Mouse (Mus musculus): ENCODE results near the gene Adssl1.

Gene Adssl1

GRCm38 (mm10) chr12:112592985-112593734 lies 26.7 kb upstream of the Adssl1 start:
- in situ Hi-C loops (cut with MboI, MseI), result no loop called here

- in situ Hi-C loops (cut with MboI, MseI), result no loop called here
Measured at GRCm38 (mm10) chr12:112593951-112594915, 25.6 kb upstream of the Adssl1 start.

- in situ Hi-C loops (cut with MboI, MseI), result no loop called here
Measured at GRCm38 (mm10) chr12:112594989-112595388, 24.9 kb upstream of the Adssl1 start.

- in situ Hi-C loops (cut with MboI, MseI), result no loop called here
Measured at GRCm38 (mm10) chr12:112595626-112596025, 24.2 kb upstream of the Adssl1 start.

GRCm38 (mm10) chr12:112596454-112596853 lies 23.4 kb upstream of the Adssl1 start:
- in situ Hi-C loops (cut with MboI, MseI), result no loop called here

- in situ Hi-C loops (cut with MboI, MseI), result no loop called here
Measured at GRCm38 (mm10) chr12:112596891-112597500, 22.8 kb upstream of the Adssl1 start.

- in situ Hi-C loops (cut with MboI, MseI), result no loop called here
Measured at GRCm38 (mm10) chr12:112597618-112598017, 22.2 kb upstream of the Adssl1 start.

GRCm38 (mm10) chr12:112599198-112599597 lies 20.6 kb upstream of the Adssl1 start:
- in situ Hi-C loops (cut with MboI, MseI), result no loop called here

- in situ Hi-C loops (cut with MboI, MseI), result loop anchor here (10.0 kb wide), 1 partner anchor 45 kb away; no protein-coding TSS in a partner anchor
Measured at GRCm38 (mm10) chr12:112599942-112600611, 19.8 kb upstream of the Adssl1 start.

GRCm38 (mm10) chr12:112604022-112604421 lies 15.8 kb upstream of the Adssl1 start:
- in situ Hi-C loops (cut with MboI, MseI), result loop anchor here (10.0 kb wide), 1 partner anchor 49 kb away; no protein-coding TSS in a partner anchor

GRCm38 (mm10) chr12:112604709-112605649 lies 14.9 kb upstream of the Adssl1 start:
- in situ Hi-C loops (cut with MboI, MseI), result loop anchor here (10.0 kb wide), 1 partner anchor 50 kb away; no protein-coding TSS in a partner anchor

GRCm38 (mm10) chr12:112605766-112606165 lies 14.1 kb upstream of the Adssl1 start:
- in situ Hi-C loops (cut with MboI, MseI), result loop anchor here (10.0 kb wide), 1 partner anchor 51 kb away; no protein-coding TSS in a partner anchor

GRCm38 (mm10) chr12:112606998-112607397 lies 12.8 kb upstream of the Adssl1 start:
- in situ Hi-C loops (cut with MboI, MseI), result loop anchor here (10.0 kb wide), 1 partner anchor 52 kb away; no protein-coding TSS in a partner anchor

GRCm38 (mm10) chr12:112609031-112609430 lies 10.8 kb upstream of the Adssl1 start:
- in situ Hi-C loops (cut with MboI, MseI), result loop anchor here (10.0 kb wide), 1 partner anchor 54 kb away; no protein-coding TSS in a partner anchor

GRCm38 (mm10) chr12:112616668-112617067 lies 3.2 kb upstream of the Adssl1 start:
- in situ Hi-C loops (cut with MboI, MseI), result no loop called here

GRCm38 (mm10) chr12:112617184-112617583 lies 2.7 kb upstream of the Adssl1 start:
- in situ Hi-C loops (cut with MboI, MseI), result no loop called here

GRCm38 (mm10) chr12:112617898-112618380 lies 1.9 kb upstream of the Adssl1 start:
- in situ Hi-C loops (cut with MboI, MseI), result no loop called here

- in situ Hi-C loops (cut with MboI, MseI), result no loop called here
Measured at GRCm38 (mm10) chr12:112618981-112619685, 712 bp upstream of the Adssl1 start.
